Mouse (Mus musculus) E14TG2a.4 (cell line): ENCODE results near the gene F11.
A peak's percentile ranks its signal among the peaks of the same experiment; 100 is the strongest.

Source experiments
- H3K27me3 ChIP-seq: 2 replicates; pipeline ENCODE4 v1.6.1; 2014; ENCODE audit warnings: low read length, control low read depth; ENCODE audit not compliant: insufficient read depth
- H3K36me3 ChIP-seq: 2 replicates; pipeline ENCODE4 v1.6.1; 2014; ENCODE audit warnings: low read length, control low read depth; ENCODE audit not compliant: insufficient read depth
- H3K4me1 ChIP-seq: replicated peaks from 2 replicates; pipeline ENCODE4 v1.6.1; 2014; ENCODE audit warnings: low read depth, low read length, control low read depth
- H3K4me3 ChIP-seq: replicated peaks from 2 replicates; pipeline ENCODE4 v1.5.1; 2014; ENCODE audit warnings: mild to moderate bottlenecking, low read length
- H3K9me3 ChIP-seq: 2 replicates; pipeline ENCODE4 v1.6.1; 2014; ENCODE audit warnings: low read length, control low read depth
- CTCF ChIP-seq: conservative IDR thresholded peaks from 2 replicates; pipeline ENCODE4 v1.5.1; 2014; ENCODE audit warnings: low read length
- NANOG ChIP-seq: IDR thresholded peaks from 2 replicates; pipeline ENCODE4 v1.6.1; 2014; ENCODE audit warnings: borderline replicate concordance, low read length, mixed read lengths
- POU5F1 ChIP-seq: IDR thresholded peaks from 2 replicates; pipeline ENCODE4 v1.6.1; 2014; ENCODE audit warnings: low read length, borderline replicate concordance

The F11 gene

DNA sequence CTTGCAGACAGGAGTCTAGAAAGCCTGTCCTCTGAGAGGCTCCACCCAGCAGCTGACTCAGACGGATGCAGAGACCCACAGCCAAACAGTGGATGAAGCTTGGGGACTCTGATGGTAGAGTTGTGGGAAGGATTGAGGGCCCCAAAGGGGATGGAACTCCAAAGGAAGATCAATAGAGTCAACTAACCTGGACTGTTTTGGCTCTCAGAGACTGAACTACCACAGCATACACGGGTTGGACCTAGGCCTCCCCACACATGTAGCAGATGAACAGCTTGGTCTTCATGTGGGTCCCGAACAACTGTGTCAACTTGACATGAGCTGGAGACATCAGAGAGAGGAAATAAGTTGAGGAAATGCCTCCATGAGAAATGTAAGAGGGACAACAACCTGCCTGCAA, 1.0 kb upstream of the F11 start:
- TF ChIP-seq NANOG: no peak
- TF ChIP-seq POU5F1: no peak
- TF ChIP-seq CTCF: no peak

GRCm38 (mm10) chr8:45258421-45258820, 3.4 kb downstream of the F11 start:
- Histone ChIP-seq H3K9me3 (no peaks in the 10 kb centered on the region), H3K4me1 (no peaks in the 10 kb centered on the region), H3K27me3 (no peaks in the 10 kb centered on the region), H3K36me3 (no peaks in the 10 kb centered on the region), H3K4me3 (no peak overlapping the region)
- no peak for TF ChIP-seq POU5F1
- no peak for TF ChIP-seq NANOG
- no peak for TF ChIP-seq CTCF

More for the DNA sequence above, 1.0 kb upstream of the F11 start:
- Histone ChIP-seq H3K27me3 (no peaks in the 10 kb centered on the region), H3K36me3 (no peaks in the 10 kb centered on the region), H3K9me3 (peaks cover 21% of the 10 kb centered on the region), H3K4me1 (peaks cover 8% of the 10 kb centered on the region), H3K4me3 (no peak overlapping the region)

DNA sequence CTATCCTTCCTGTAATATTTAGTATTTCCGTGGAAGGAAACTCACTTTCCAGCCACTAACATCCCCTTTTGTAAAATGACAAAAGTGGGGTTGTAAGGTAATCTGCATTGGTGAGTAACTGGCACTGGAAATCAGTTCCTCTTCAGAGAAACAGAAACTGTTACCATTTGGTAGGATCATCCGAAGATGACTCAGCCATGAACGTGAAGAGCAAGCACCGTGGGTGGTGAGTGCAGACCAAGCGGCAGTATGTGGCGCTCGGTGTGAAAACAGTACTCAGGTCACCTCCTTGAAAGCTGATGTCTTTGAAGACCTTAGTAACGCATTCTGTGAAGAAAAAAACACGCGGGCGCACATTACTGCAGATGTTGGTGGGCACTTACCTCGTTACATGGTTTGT, 6.8 kb downstream of the F11 start:
- TF ChIP-seq NANOG (no peak), POU5F1 (no peak), CTCF (no peak)
- H3K36me3 ChIP-seq: no peaks in the 10 kb centered on the region
- H3K4me1 ChIP-seq: peaks cover 8% of the 10 kb centered on the region; the same call in 1 of the 2 replicates
- no peaks in the 10 kb centered on the region for H3K9me3 ChIP-seq
- no peak overlapping the region for H3K4me3 ChIP-seq
- peaks cover 6% of the 10 kb centered on the region; the same call in 1 of the 2 replicates for H3K27me3 ChIP-seq

DNA sequence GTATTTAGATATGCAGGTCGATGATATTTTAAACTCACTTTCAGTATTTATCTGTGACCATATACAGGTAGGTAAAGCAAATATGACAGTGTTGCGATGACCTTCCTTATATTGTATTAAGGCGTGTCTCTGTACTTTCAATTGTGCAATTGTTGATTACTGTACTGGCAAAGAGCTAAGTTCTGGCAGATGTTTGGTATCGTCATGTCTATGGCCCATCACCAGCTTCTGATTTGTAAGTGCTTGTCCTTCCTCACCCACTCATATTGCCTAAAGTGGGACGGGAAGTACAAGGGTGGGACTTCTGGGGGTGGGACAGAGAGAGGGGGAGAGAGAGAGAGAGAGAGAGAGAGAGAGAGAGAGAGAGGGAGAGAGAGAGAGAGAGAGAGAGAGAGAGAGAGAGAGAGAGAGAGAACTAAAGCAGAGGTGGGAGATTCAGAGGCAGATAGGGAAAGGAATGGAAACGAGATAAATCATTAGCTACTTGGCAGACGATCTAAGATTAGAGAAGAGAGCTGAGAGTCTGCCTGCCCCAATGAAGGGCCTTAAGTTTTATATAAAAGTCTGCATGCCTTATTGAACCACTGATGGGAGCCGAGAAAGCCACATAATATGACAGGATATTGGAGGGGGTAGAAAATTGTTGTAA, 7.5 kb downstream of the F11 start:
- H3K9me3 ChIP-seq: no peaks in the 10 kb centered on the region
- TF ChIP-seq POU5F1: no peak
- no peak for TF ChIP-seq CTCF
- H3K4me3 ChIP-seq: no peak overlapping the region
- H3K36me3 ChIP-seq: no peaks in the 10 kb centered on the region
- peaks cover 10% of the 10 kb centered on the region for H3K4me1 ChIP-seq
- peaks cover 6% of the 10 kb centered on the region; the same call in 1 of the 2 replicates for H3K27me3 ChIP-seq

GRCm38 (mm10) chr8:45253586-45253985, 8.2 kb downstream of the F11 start:
- H3K4me1 ChIP-seq: peaks cover 18% of the 10 kb centered on the region

DNA sequence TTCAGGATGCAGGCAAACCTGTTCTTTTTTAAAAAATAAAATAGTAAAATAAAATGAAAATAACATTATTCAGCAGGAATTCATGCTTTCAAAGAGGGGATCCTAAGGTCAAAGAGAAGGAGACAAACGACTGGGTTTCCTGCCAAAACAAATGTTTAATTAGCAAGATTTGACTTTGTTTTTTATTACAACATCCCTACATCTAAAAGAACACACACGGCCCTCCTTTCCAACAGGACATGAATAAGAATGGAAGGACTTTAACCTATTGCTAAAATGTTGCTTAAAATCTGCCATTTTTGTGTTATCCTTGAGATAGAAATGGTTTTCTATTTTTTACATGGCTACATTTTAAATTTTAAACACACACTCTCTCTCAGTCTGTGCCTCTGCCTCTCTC, 8.7 kb downstream of the F11 start:
- Histone ChIP-seq H3K27me3 (peaks cover 6% of the 10 kb centered on the region; the same call in 1 of the 2 replicates), H3K4me1 (peaks cover 22% of the 10 kb centered on the region), H3K4me3 (no peak overlapping the region), H3K9me3 (no peaks in the 10 kb centered on the region), H3K36me3 (no peaks in the 10 kb centered on the region)
- TF ChIP-seq POU5F1: no peak
- TF ChIP-seq NANOG: no peak
- TF ChIP-seq CTCF: no peak

More at GRCm38 (mm10) chr8:45253586-45253985, 8.2 kb downstream of the F11 start:
- Histone ChIP-seq H3K36me3 (no peaks in the 10 kb centered on the region), H3K27me3 (peaks cover 6% of the 10 kb centered on the region; the same call in 1 of the 2 replicates), H3K4me3 (no peak overlapping the region), H3K9me3 (no peaks in the 10 kb centered on the region)
- no peak for TF ChIP-seq CTCF
- no peak for TF ChIP-seq NANOG
- TF ChIP-seq POU5F1: no peak

DNA sequence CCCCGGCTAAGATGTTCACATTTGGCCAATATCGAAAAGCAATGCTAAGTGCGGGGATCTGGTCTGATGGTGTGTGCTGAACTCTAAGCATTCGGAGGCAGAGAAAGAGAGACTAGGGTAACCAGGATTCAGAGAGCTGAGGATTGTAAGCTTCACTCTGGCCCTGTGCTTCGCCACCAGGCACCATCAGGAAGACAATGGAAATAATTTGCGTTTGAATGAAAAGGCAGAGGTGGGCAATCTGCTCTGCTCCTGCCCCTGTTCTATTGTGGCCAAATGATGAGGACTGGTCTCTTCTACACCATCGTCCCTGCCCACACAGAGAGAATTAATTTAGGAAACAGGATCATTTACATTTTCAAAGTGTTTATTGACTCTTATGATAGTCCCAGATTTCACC, 15.5 kb downstream of the F11 start:
- H3K9me3 ChIP-seq: no peaks in the 10 kb centered on the region
- H3K4me3 ChIP-seq: no peak overlapping the region
- no peaks in the 10 kb centered on the region for H3K36me3 ChIP-seq
- H3K4me1 ChIP-seq: peaks cover 36% of the 10 kb centered on the region
- TF ChIP-seq NANOG (peak; percentile 91), POU5F1 (peak; percentile 13; the same call in 1 of the 2 replicates), CTCF (no peak)
- H3K27me3 ChIP-seq: no peaks in the 10 kb centered on the region

DNA sequence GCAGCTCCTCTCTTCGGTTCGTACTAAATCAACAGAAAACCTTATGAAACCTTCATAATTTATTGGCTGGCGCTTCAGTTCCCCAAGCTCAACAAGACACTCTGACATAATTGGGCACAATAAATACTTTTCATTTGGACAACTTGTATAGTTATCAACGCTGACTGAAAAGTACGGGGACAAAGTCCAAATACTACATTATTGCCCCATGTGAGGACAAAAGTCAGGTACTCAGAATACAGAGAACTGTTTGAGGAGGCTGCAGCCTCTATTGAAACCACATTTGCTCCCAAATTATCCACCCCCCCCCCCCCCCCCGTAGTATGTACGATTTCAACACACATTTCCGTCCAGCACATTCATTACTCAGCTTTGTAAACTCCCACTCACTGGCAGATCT, 22.5 kb downstream of the F11 start:
- no peak overlapping the region for H3K4me3 ChIP-seq
- H3K4me1 ChIP-seq: peaks cover 26% of the 10 kb centered on the region
- no peaks in the 10 kb centered on the region for H3K36me3 ChIP-seq
- TF ChIP-seq CTCF (no peak), NANOG (no peak), POU5F1 (no peak)
- H3K9me3 ChIP-seq: no peaks in the 10 kb centered on the region
- no peaks in the 10 kb centered on the region; the same call in 1 of the 2 replicates for H3K27me3 ChIP-seq

- no peaks in the 10 kb centered on the region; the same call in 1 of the 2 replicates for H3K27me3 ChIP-seq
- no peaks in the 10 kb centered on the region for H3K36me3 ChIP-seq
- no peaks in the 10 kb centered on the region for H3K9me3 ChIP-seq
- TF ChIP-seq CTCF (peak; percentile 57), NANOG (no peak)
- no peak overlapping the region for H3K4me3 ChIP-seq
- peaks cover 34% of the 10 kb centered on the region for H3K4me1 ChIP-seq
Measured at GRCm38 (mm10) chr8:45238282-45238681, 23.5 kb downstream of the F11 start.
